Mouse (Mus musculus): ENCODE measurements around the gene Mylk.
"Not testable (repeated sequence)": the region's sequence is repeated elsewhere in the genome, so short reads cannot be mapped to it uniquely, and the experiment has no call there.

Mylk gene

GRCm38 (mm10) chr16:34745065-34745585, at the start of gene Mylk:
Mylk (plus strand) TSS chr16:34745210.
- in situ Hi-C loops (cut with MboI, MseI): no loop called here

GRCm38 (mm10) chr16:34698721-34699120, 46.3 kb upstream of the Mylk start:
- in situ Hi-C loops (cut with MboI, MseI): not testable (repeated sequence)

GRCm38 (mm10) chr16:34700165-34700827, 44.7 kb upstream of the Mylk start:
- in situ Hi-C loops (cut with MboI, MseI): loop anchor here (5.0 kb wide), 1 partner anchor 33 kb away; no protein-coding TSS in a partner anchor

- in situ Hi-C loops (cut with MboI, MseI): loop anchor here (5.0 kb wide), 1 partner anchor 34 kb away; no protein-coding TSS in a partner anchor
Measured at GRCm38 (mm10) chr16:34700828-34701216, 44.2 kb upstream of the Mylk start.

- in situ Hi-C loops (cut with MboI, MseI): no loop called here
Measured at GRCm38 (mm10) chr16:34706019-34706418, 39.0 kb upstream of the Mylk start.

- in situ Hi-C loops (cut with MboI, MseI): no loop called here
Measured at GRCm38 (mm10) chr16:34706487-34706946, 38.5 kb upstream of the Mylk start.

- in situ Hi-C loops (cut with MboI, MseI): no loop called here
Measured at GRCm38 (mm10) chr16:34711481-34711880, 33.5 kb upstream of the Mylk start.

- in situ Hi-C loops (cut with MboI, MseI): no loop called here
Measured at GRCm38 (mm10) chr16:34725156-34725555, 19.9 kb upstream of the Mylk start.

- in situ Hi-C loops (cut with MboI, MseI): not testable (repeated sequence)
Measured at GRCm38 (mm10) chr16:34728610-34729009, 16.4 kb upstream of the Mylk start.

- in situ Hi-C loops (cut with MboI, MseI): no loop called here
Measured at GRCm38 (mm10) chr16:34729371-34729770, 15.6 kb upstream of the Mylk start.

- in situ Hi-C loops (cut with MboI, MseI): loop anchor here (10.0 kb wide), 1 partner anchor 64 kb away; no protein-coding TSS in a partner anchor
Measured at GRCm38 (mm10) chr16:34738656-34739233, 6.3 kb upstream of the Mylk start.

GRCm38 (mm10) chr16:34742930-34743329, 2.1 kb upstream of the Mylk start:
- in situ Hi-C loops (cut with MboI, MseI): no loop called here

- in situ Hi-C loops (cut with MboI, MseI): no loop called here
Measured at GRCm38 (mm10) chr16:34748081-34748720, 3.2 kb downstream of the Mylk start.

- in situ Hi-C loops (cut with MboI, MseI): no loop called here
Measured at GRCm38 (mm10) chr16:34749536-34749935, 4.5 kb downstream of the Mylk start.

- in situ Hi-C loops (cut with MboI, MseI): no loop called here
Measured at GRCm38 (mm10) chr16:34752026-34752425, 7.0 kb downstream of the Mylk start.

- in situ Hi-C loops (cut with MboI, MseI): no loop called here
Measured at GRCm38 (mm10) chr16:34752977-34753376, 8.0 kb downstream of the Mylk start.

- in situ Hi-C loops (cut with MboI, MseI): no loop called here
Measured at GRCm38 (mm10) chr16:34756991-34757390, 12.0 kb downstream of the Mylk start.

GRCm38 (mm10) chr16:34758205-34758604, 13.2 kb downstream of the Mylk start:
- in situ Hi-C loops (cut with MboI, MseI): no loop called here

- in situ Hi-C loops (cut with MboI, MseI): no loop called here
Measured at GRCm38 (mm10) chr16:34763959-34764591, 19.1 kb downstream of the Mylk start.

GRCm38 (mm10) chr16:34765666-34766065, 20.7 kb downstream of the Mylk start:
- in situ Hi-C loops (cut with MboI, MseI): no loop called here

- in situ Hi-C loops (cut with MboI, MseI): no loop called here
Measured at GRCm38 (mm10) chr16:34766193-34766592, 21.2 kb downstream of the Mylk start.

- in situ Hi-C loops (cut with MboI, MseI): no loop called here
Measured at GRCm38 (mm10) chr16:34767443-34767842, 22.4 kb downstream of the Mylk start.
